Comparison of ENCODE assay signal across 8 mouse cellular contexts in genomic region chr4:155148910-155149698, GRCm38 (mm10).
DNase-seq lines count a peak whose midpoint lies in the region; ATAC-seq and TF ChIP-seq lines count a peak whose summit lies in the region.

No protein-coding gene starts in this region.

- H3K9me3 ChIP-seq in embryonic facial prominence, embryonic 13.5 days: no peaks in the 10 kb centered on the region
- H3K9me3 ChIP-seq in intestine, embryonic 14.5 days (ENCODE audit: control insufficient read depth, low read length): no peaks in the 10 kb centered on the region
- no peaks in the 10 kb centered on the region for H3K9me3 ChIP-seq in lung, embryonic 14.5 days (ENCODE audit: low read depth, low read length)
- H3K9me3 ChIP-seq in midbrain, embryonic 15.5 days: no peaks in the 10 kb centered on the region

- no peak overlapping the region for H3K4me2 ChIP-seq in embryonic facial prominence, embryonic 13.5 days
- H3K4me2 ChIP-seq in intestine, embryonic 14.5 days (ENCODE audit: low read length): 0 out of 2 replicates have a peak overlapping the region, but pooled peaks have one; percentile 9
- no peak overlapping the region; the same call in 1 of the 2 replicates for H3K4me2 ChIP-seq in lung, embryonic 14.5 days
- H3K4me2 ChIP-seq in midbrain, embryonic 15.5 days: no peak overlapping the region

- H3K4me1 ChIP-seq in embryonic facial prominence, embryonic 13.5 days: peaks cover 62% of the 10 kb centered on the region
- peaks cover 42% of the 10 kb centered on the region for H3K4me1 ChIP-seq in intestine, embryonic 14.5 days (replicated peaks; ENCODE audit: control insufficient read depth, insufficient read depth, low read length)
- peaks cover 46% of the 10 kb centered on the region for H3K4me1 ChIP-seq in lung, embryonic 14.5 days (ENCODE audit: insufficient read depth)
- H3K4me1 ChIP-seq in midbrain, embryonic 15.5 days: peaks cover 29% of the 10 kb centered on the region

- peaks cover 17% of the 10 kb centered on the region for H3K36me3 ChIP-seq in embryonic facial prominence, embryonic 13.5 days
- H3K36me3 ChIP-seq in intestine, embryonic 14.5 days (ENCODE audit: control insufficient read depth, insufficient read depth, low read length): no peaks in the 10 kb centered on the region; the same call in 1 of the 2 replicates
- H3K36me3 ChIP-seq in lung, embryonic 14.5 days (ENCODE audit: insufficient read depth): 0 out of 2 replicates have a peak, but pooled peaks cover 8% of the 10 kb centered on the region
- no peaks in the 10 kb centered on the region for H3K36me3 ChIP-seq in midbrain, embryonic 15.5 days (replicated peaks)

- no peak for TF ChIP-seq CTCF in lung, embryonic 14.5 days (IDR thresholded peaks at IDR 0.05; ENCODE audit: low read depth)
- no peak for TF ChIP-seq CTCF in layer of hippocampus, adult 2 months (conservative IDR thresholded peaks at IDR 0.05)

- H3K4me3 ChIP-seq in embryonic facial prominence, embryonic 13.5 days: no peak overlapping the region
- no peak overlapping the region for H3K4me3 ChIP-seq in intestine, embryonic 14.5 days (ENCODE audit: low read depth, low read length)
- H3K4me3 ChIP-seq in lung, embryonic 14.5 days (ENCODE audit: low read depth, low read length): no peak overlapping the region
- H3K4me3 ChIP-seq in layer of hippocampus, adult 2 months: no peak overlapping the region
- H3K4me3 ChIP-seq in midbrain, embryonic 15.5 days: no peak overlapping the region

- peak overlapping the region; percentile 92 for H3K27ac ChIP-seq in embryonic facial prominence, embryonic 13.5 days
- peak overlapping the region; percentile 80 for H3K27ac ChIP-seq in intestine, embryonic 14.5 days (ENCODE audit: low read depth)
- peak overlapping the region; percentile 90 for H3K27ac ChIP-seq in lung, embryonic 14.5 days (ENCODE audit: low read depth)
- no peak overlapping the region for H3K27ac ChIP-seq in layer of hippocampus, adult 2 months
- no peak overlapping the region for H3K27ac ChIP-seq in midbrain, embryonic 15.5 days

- ATAC-seq in embryonic facial prominence, embryonic 13.5 days (ENCODE audit: insufficient number of reproducible peaks, insufficient read depth, low FRiP score, low TSS enrichment, low read depth): no peak
- ATAC-seq in intestine, embryonic 14.5 days (replicated peaks; ENCODE audit: low FRiP score, low TSS enrichment, low read depth): peak; percentile 43
- peak; percentile 9; the same call in 1 of the 2 replicates for ATAC-seq in lung, embryonic 14.5 days (ENCODE audit: insufficient read depth)
- ATAC-seq in midbrain, embryonic 15.5 days (replicated peaks): no peak

- DNase-seq in cerebellum, adult 11-12 months: peak; percentile 67
- DNase-seq in cerebellum, postnatal 4 days (ENCODE audit: low spot score in 2 of 2): no peak
- DNase-seq in intestine, embryonic 14.5 days (ENCODE audit: low spot score): peak; percentile 73
- DNase-seq in lung, embryonic 14.5 days: peak; percentile 72
- DNase-seq in urinary bladder, postnatal 4 days (ENCODE audit: low spot score in 2 of 2): peak; percentile 78 to 81
- DNase-seq in layer of hippocampus, adult 2 months (ENCODE audit: low spot score in 2 of 2): no peak

- no peaks in the 10 kb centered on the region for H3K27me3 ChIP-seq in embryonic facial prominence, embryonic 13.5 days
- H3K27me3 ChIP-seq in intestine, embryonic 14.5 days (replicated peaks; ENCODE audit: control insufficient read depth, insufficient read depth, low read length): no peaks in the 10 kb centered on the region
- H3K27me3 ChIP-seq in lung, embryonic 14.5 days (ENCODE audit: insufficient read depth, low read length): no peaks in the 10 kb centered on the region
- H3K27me3 ChIP-seq in midbrain, embryonic 15.5 days (replicated peaks): 0 out of 2 replicates have a peak, but pooled peaks cover 3% of the 10 kb centered on the region

- 67% methylated on average over 8 of the region's 8 CpGs for WGBS in embryonic facial prominence, embryonic 13.5 days
- 60% methylated on average over 8 of the region's 8 CpGs for WGBS in intestine, embryonic 14.5 days
- 53% methylated on average over 8 of the region's 8 CpGs for WGBS in lung, embryonic 14.5 days
- WGBS in midbrain, embryonic 15.5 days: 83% methylated on average over 8 of the region's 8 CpGs

- H3K9ac ChIP-seq in embryonic facial prominence, embryonic 13.5 days: no peak overlapping the region
- H3K9ac ChIP-seq in intestine, embryonic 14.5 days (ENCODE audit: low read length): no peak overlapping the region
- no peak overlapping the region for H3K9ac ChIP-seq in lung, embryonic 14.5 days
- H3K9ac ChIP-seq in midbrain, embryonic 15.5 days: no peak overlapping the region

Comparison
In these comparisons a context has a peak if more than half of its experiments do, and no peak if none do; other contexts are left out.
1. DNase-seq: peak in cerebellum, adult 11-12 months (single experiment), intestine, embryonic 14.5 days (single experiment), lung, embryonic 14.5 days (single experiment) and urinary bladder, postnatal 4 days (2 of 2); none in cerebellum, postnatal 4 days (0 of 2) and layer of hippocampus, adult 2 months (0 of 2).
2. ATAC-seq: peak in intestine, embryonic 14.5 days (single experiment) and lung, embryonic 14.5 days (single experiment); none in embryonic facial prominence, embryonic 13.5 days (single experiment) and midbrain, embryonic 15.5 days (single experiment).
3. H3K27ac ChIP-seq: peak in embryonic facial prominence, embryonic 13.5 days (single experiment), intestine, embryonic 14.5 days (single experiment) and lung, embryonic 14.5 days (single experiment); none in layer of hippocampus, adult 2 months (single experiment) and midbrain, embryonic 15.5 days (single experiment).